Mouse (Mus musculus) retina, postnatal 1 day (tissue): ENCODE data around the gene Snap91.
A peak's percentile ranks its signal among the peaks of the same experiment; 100 is the strongest.

ENCODE experiments used
- DNase-seq: peaks from one replicate; pipeline ENCODE4 v3.0.0-alpha.2; 2012

Snap91 gene

GRCm38 (mm10) chr9:86810696-86811232 is 69.7 kb downstream of the Snap91 start:
- DNase-seq, result peak; percentile 26

- no peak for DNase-seq
Observed at GRCm38 (mm10) chr9:86810213-86810612, 70.2 kb downstream of the Snap91 start.

- peak; percentile 69 for DNase-seq
Observed at GRCm38 (mm10) chr9:86800600-86801163, 79.8 kb downstream of the Snap91 start.

- no peak for DNase-seq
Observed at GRCm38 (mm10) chr9:86799099-86799498, 81.4 kb downstream of the Snap91 start.

GRCm38 (mm10) chr9:86798686-86799085 is 81.8 kb downstream of the Snap91 start:
- no peak for DNase-seq

GRCm38 (mm10) chr9:86798129-86798528 is 82.3 kb downstream of the Snap91 start:
- DNase-seq, result no peak

GRCm38 (mm10) chr9:86797553-86797952 is 82.9 kb downstream of the Snap91 start:
- DNase-seq, result no peak

- no peak for DNase-seq
Observed at GRCm38 (mm10) chr9:86795236-86795635, 85.2 kb downstream of the Snap91 start.

- no peak for DNase-seq
Observed at GRCm38 (mm10) chr9:86791927-86792326, 88.5 kb downstream of the Snap91 start.

- DNase-seq, result no peak
Observed at GRCm38 (mm10) chr9:86789186-86789585, 91.3 kb downstream of the Snap91 start.

- DNase-seq, result no peak
Observed at GRCm38 (mm10) chr9:86782836-86783235, 97.6 kb downstream of the Snap91 start.

- no peak for DNase-seq
Observed at GRCm38 (mm10) chr9:86781426-86781825, 99.0 kb downstream of the Snap91 start.

- no peak for DNase-seq
Observed at GRCm38 (mm10) chr9:86778212-86778611, 102.2 kb downstream of the Snap91 start.

GRCm38 (mm10) chr9:86777309-86777708 is 103.1 kb downstream of the Snap91 start:
- no peak for DNase-seq

GRCm38 (mm10) chr9:86775374-86775773 is 105.1 kb downstream of the Snap91 start:
- no peak for DNase-seq

GRCm38 (mm10) chr9:86773996-86774395 is 106.5 kb downstream of the Snap91 start:
- no peak for DNase-seq

GRCm38 (mm10) chr9:86772897-86773296 is 107.6 kb downstream of the Snap91 start:
- DNase-seq, result no peak

- DNase-seq, result no peak
Observed at GRCm38 (mm10) chr9:86766991-86767390, 113.5 kb downstream of the Snap91 start.

GRCm38 (mm10) chr9:86764002-86764401 is 116.5 kb downstream of the Snap91 start:
- DNase-seq, result no peak

- no peak for DNase-seq
Observed at GRCm38 (mm10) chr9:86762477-86763376, 117.7 kb downstream of the Snap91 start.

GRCm38 (mm10) chr9:86745926-86746581 is 134.4 kb downstream of the Snap91 start:
- peak; percentile 84 for DNase-seq

GRCm38 (mm10) chr9:86744041-86744440 is 136.4 kb downstream of the Snap91 start:
- no peak for DNase-seq
